Mouse (Mus musculus) G1E (cell line): ENCODE measurements around the gene Olfr373. TPM values are rescaled to one million over a fixed set of nuclear protein-coding genes. Genes with fewer than 3 reads are reported as not detected.

Source experiments
- ATAC-seq: 2 replicates; pipeline ENCODE4 v1.8.0; 2016; ENCODE audit warnings: mild to moderate bottlenecking; ENCODE audit not compliant: insufficient number of reproducible peaks, poor library complexity, low FRiP score, severe bottlenecking; ENCODE audit errors: extremely low read depth
- DNase-seq: peaks from one replicate; pipeline ENCODE4 v3.0.0; 2012; ENCODE audit warnings: low spot score
- H3K27me3 ChIP-seq: 2 replicates; pipeline ENCODE4 v1.6.1; 2012; ENCODE audit warnings: mild to moderate bottlenecking, low read length, inconsistent platforms; ENCODE audit not compliant: insufficient read depth
- H3K36me3 ChIP-seq: replicated peaks from 2 replicates; pipeline ENCODE3; 2012; ENCODE audit warnings: mild to moderate bottlenecking, inconsistent platforms
- H3K4me1 ChIP-seq: 2 replicates; pipeline ENCODE4 v1.6.1; 2012; ENCODE audit warnings: low read depth, low read length, inconsistent platforms, mixed read lengths; ENCODE audit not compliant: insufficient read depth
- H3K4me3 ChIP-seq: 2 replicates; pipeline ENCODE4 v1.5.1; 2012; ENCODE audit warnings: low read depth, mild to moderate bottlenecking, inconsistent platforms, low read length, moderate library complexity, mixed read lengths
- H3K9me3 ChIP-seq: replicated peaks from 2 replicates; pipeline ENCODE4 v1.6.1; 2012; ENCODE audit warnings: inconsistent platforms
- CTCF ChIP-seq: IDR thresholded peaks from 2 replicates; pipeline ENCODE4 v1.5.1; 2012; ENCODE audit warnings: low read depth, low read length, inconsistent platforms, mixed read lengths
- GATA1 ChIP-seq: IDR thresholded peaks from 2 replicates; pipeline ENCODE4 v1.6.1; 2012; ENCODE audit warnings: borderline replicate concordance, low read length, inconsistent platforms, mixed read lengths
- GATA2 ChIP-seq: IDR thresholded peaks from 2 replicates; pipeline ENCODE4 v1.6.1; 2012; ENCODE audit warnings: low read depth, low read length, inconsistent platforms, borderline replicate concordance
- POLR2AphosphoS5 ChIP-seq: IDR thresholded peaks from 2 replicates; pipeline ENCODE4 v1.6.1; 2012; ENCODE audit warnings: low read depth, low read length, inconsistent platforms; ENCODE audit not compliant: insufficient replicate concordance
- TAL1 ChIP-seq: conservative IDR thresholded peaks from 2 replicates; pipeline ENCODE4 v1.6.1; 2012; ENCODE audit warnings: low read depth, low read length, inconsistent platforms, mixed read lengths
- polyA plus RNA-seq: library from polyadenylated mRNA; stranded (reverse); fragments of >175 nt; gene quantifications from 2 replicates; pipeline ENCODE4 v1.2.3, GENCODE M21; 2012
- total RNA-seq, 2 experiments: library from RNA; stranded (forward) in 1 of 2; stranded (reverse) in 1 of 2; fragments of 200-1000 nt in 1 of 2; fragments of >200 nt in 1 of 2; fragmentation: Nextera tagmentation in 1 of 2; gene quantifications; 2 replicates each; pipeline ENCODE4 v1.2.3; 2014 to 2017

Gene Olfr373
- total and polyA plus RNA-seq, 3 experiments, result 0.05 TPM; not detected in 2

DNA sequence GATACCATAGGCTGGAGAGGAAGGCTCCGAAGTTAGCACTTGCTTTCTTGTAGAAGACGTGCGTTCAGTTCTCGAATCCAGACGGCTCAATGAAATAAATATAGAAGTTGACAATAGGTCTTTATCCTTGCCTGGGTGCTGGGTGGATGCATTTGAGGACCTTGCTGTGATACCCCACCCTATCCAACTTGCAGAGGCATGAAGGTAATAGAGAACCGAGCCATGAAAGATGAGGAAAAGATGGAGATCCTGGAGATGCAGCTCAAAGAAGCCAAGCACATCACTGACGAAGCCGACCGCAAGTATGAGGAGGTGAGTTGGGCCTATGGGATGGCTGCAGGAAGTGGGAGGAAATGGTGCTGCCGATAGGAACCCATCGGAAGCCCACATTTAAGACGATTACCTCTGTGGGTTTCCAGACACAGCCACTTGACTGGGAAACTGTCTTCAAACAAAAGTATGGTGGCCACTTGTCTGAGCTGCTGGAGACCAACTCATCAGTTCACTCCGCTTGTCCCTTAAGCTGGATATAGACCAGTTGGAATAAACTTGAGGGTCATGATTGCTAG lies 60.4 kb downstream of the Olfr373 start:
- DNase-seq (no peak), ATAC-seq (no peak)
- Histone ChIP-seq H3K36me3 (peaks cover 3% of the 10 kb centered on the region), H3K27me3 (peaks cover 7% of the 10 kb centered on the region), H3K4me1 (no peaks in the 10 kb centered on the region; the same call in 1 of the 2 replicates), H3K4me3 (no peak overlapping the region), H3K9me3 (no peaks in the 10 kb centered on the region)
- TF ChIP-seq GATA2 (no peak), CTCF (no peak), POLR2AphosphoS5 (no peak), GATA1 (no peak), TAL1 (no peak)

DNA sequence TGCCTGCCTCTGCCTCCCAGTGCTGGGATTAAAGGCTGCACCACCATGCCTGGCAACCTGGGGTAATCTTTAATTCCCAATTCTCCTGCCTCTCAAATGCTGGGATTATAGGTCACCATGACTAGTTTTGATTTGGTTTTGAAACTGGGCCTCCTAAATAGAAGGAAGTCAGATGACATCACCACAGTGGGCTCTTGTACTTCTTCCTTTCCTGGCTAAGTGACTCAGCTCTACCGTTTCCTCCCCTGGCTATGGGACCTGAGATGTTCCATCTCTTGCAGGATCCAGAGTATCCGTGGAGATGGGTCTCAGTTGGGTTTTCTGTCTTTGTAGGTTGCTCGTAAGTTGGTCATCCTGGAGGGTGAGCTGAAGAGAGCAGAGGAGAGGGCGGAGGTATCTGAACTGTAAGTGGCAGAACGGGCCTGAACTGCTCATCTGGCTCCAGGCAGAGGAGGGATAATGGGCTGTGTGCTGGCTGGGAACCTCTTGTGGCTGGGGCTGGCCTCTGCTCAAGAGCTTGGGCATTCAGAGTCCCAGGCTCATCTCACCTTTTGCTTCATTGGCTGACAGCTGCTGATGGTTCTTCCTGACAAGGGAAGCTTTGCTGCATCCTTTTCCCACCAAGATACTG lies 61.5 kb downstream of the Olfr373 start:
- TF ChIP-seq TAL1 (no peak), POLR2AphosphoS5 (no peak), GATA1 (no peak), CTCF (no peak), GATA2 (no peak)
- DNase-seq, result no peak
- no peak for ATAC-seq
- Histone ChIP-seq H3K4me3 (no peak overlapping the region), H3K4me1 (no peaks in the 10 kb centered on the region; the same call in 1 of the 2 replicates), H3K9me3 (no peaks in the 10 kb centered on the region), H3K27me3 (peaks cover 5% of the 10 kb centered on the region), H3K36me3 (peaks cover 10% of the 10 kb centered on the region)

DNA sequence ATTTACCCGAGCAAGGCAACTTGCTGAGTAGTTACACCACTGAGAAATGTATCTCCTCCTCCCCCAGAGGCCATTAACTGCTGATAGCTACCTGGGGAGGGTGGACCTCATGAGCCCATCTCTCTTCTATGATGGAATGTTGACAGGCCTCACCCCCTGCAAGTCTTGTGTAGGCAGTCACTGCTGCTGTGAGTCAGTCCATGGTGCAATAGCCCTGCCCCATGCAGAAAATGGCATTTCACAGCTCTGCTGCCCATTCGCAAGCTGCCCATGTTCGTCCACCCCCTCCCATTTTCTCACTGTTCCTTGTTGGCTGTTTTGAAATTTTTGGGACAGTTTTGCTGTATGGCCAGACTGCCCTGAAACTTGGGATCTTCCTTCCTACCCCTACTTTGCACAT lies 62.5 kb downstream of the Olfr373 start:
- Histone ChIP-seq H3K27me3 (peaks cover 5% of the 10 kb centered on the region), H3K9me3 (no peaks in the 10 kb centered on the region), H3K4me1 (no peaks in the 10 kb centered on the region; the same call in 1 of the 2 replicates), H3K36me3 (peaks cover 17% of the 10 kb centered on the region), H3K4me3 (no peak overlapping the region)
- TF ChIP-seq GATA1 (no peak), TAL1 (no peak), CTCF (no peak), POLR2AphosphoS5 (no peak), GATA2 (no peak)
- ATAC-seq, result no peak
- DNase-seq, result no peak

DNA sequence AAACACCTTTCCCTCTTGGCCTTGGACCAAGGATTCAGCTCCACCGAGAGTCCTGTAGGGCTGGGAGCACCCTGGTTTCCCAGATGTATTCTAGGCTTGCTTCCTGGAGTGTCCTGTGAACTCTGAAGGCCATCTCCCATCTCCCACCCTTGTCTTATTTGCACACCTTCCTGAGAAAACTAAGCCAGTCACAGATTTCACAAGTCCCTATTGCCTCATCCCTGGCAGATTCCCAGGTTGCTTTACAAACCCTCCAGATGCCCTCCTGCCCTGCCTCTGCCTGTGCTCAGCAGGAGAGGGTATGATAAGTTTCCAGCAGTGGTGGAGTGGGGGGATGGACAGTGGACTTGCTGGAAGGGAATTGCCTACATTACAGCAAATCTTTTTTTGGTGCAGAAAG lies 63.1 kb downstream of the Olfr373 start:
- H3K27me3 ChIP-seq, result peaks cover 5% of the 10 kb centered on the region
- H3K36me3 ChIP-seq, result peaks cover 21% of the 10 kb centered on the region
- DNase-seq (no peak), ATAC-seq (no peak)
- H3K4me3 ChIP-seq, result no peak overlapping the region
- H3K9me3 ChIP-seq, result no peaks in the 10 kb centered on the region
- no peaks in the 10 kb centered on the region; the same call in 1 of the 2 replicates for H3K4me1 ChIP-seq
- TF ChIP-seq GATA1 (no peak), GATA2 (no peak), CTCF (no peak), POLR2AphosphoS5 (no peak), TAL1 (no peak)

DNA sequence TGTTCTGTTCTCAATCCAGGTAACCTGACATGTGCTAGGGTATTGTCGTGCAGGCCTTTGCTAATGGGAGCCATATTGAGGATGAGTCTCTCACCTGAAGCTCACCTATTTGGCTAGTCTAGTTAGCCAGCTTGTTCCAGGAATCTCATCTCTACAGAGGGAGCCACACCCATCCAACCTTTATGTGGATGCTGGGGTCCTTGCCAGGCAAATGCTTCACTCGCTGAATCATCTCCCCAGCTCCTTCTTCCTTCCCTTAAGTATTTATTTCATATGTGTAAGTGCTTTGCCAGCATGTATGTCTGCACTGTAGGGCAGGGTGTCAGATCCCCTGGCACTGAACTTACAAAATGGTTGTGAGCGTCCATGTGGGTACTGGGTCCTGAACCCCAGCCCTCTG lies 63.6 kb downstream of the Olfr373 start:
- DNase-seq, result no peak
- Histone ChIP-seq H3K9me3 (no peaks in the 10 kb centered on the region), H3K36me3 (peaks cover 26% of the 10 kb centered on the region), H3K27me3 (peaks cover 5% of the 10 kb centered on the region), H3K4me3 (no peak overlapping the region), H3K4me1 (no peaks in the 10 kb centered on the region; the same call in 1 of the 2 replicates)
- TF ChIP-seq TAL1 (no peak), POLR2AphosphoS5 (no peak), GATA1 (no peak), GATA2 (no peak), CTCF (no peak)
- ATAC-seq, result no peak

DNA sequence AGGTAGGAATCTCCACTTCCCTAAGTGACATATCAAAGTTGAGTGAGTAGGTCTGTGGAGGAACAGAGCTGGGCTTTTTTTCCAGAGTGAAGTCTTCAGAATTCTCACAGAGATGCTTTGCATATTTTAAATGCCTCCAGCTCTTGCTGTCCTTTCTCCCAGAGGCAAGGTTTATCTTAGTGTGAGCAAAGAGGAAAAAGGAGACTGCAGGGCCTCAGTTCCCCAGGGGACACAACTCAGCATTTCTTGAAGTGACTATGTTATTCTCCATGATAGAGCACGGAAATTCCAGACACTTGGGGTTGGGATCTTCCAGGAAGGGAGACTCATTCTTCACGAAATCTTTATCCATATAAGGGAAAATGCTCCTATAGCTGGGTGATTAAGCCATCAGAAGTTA lies 64.3 kb downstream of the Olfr373 start:
- no peak for DNase-seq
- Histone ChIP-seq H3K27me3 (peaks cover 4% of the 10 kb centered on the region), H3K4me3 (no peak overlapping the region), H3K9me3 (no peaks in the 10 kb centered on the region), H3K36me3 (peaks cover 26% of the 10 kb centered on the region), H3K4me1 (no peaks in the 10 kb centered on the region; the same call in 1 of the 2 replicates)
- no peak for TF ChIP-seq CTCF
- no peak for TF ChIP-seq TAL1
- TF ChIP-seq GATA1, result no peak
- no peak for TF ChIP-seq POLR2AphosphoS5
- no peak for TF ChIP-seq GATA2
- no peak for ATAC-seq
